ENCODE assay signal across 2 mouse cellular contexts in genomic region chr3:96230404-96230803, GRCm38 (mm10).
TF ChIP-seq lines count a peak whose summit lies in the region.

No protein-coding gene starts in this region.

TF ChIP-seq in CH12.LX, 34 proteins besides CTCF, POLR2A, EP300 and RAD21:
- TF ChIP-seq MEF2A (IDR thresholded peaks at IDR 0.05; ENCODE audit: borderline replicate concordance, low read depth, low read length) (no peak), USF2 (conservative IDR thresholded peaks at IDR 0.05; ENCODE audit: low read depth, low read length) (no peak), BHLHE40 (IDR thresholded peaks at IDR 0.05; ENCODE audit: low read depth, low read length) (no peak), POLR2AphosphoS2 (IDR thresholded peaks at IDR 0.05; ENCODE audit: low read depth, low read length) (0 out of 2 replicates have a peak, but pooled peaks have one; percentile 30), IRF4 (IDR thresholded peaks at IDR 0.05; ENCODE audit: low read depth, low read length) (no peak), JUND (conservative IDR thresholded peaks at IDR 0.05; ENCODE audit: low read depth, low read length) (no peak), CHD2 (IDR thresholded peaks at IDR 0.05; ENCODE audit: low read length) (no peak), ZMIZ1 (IDR thresholded peaks at IDR 0.05; ENCODE audit: low read depth, low read length) (no peak), ZKSCAN1 (IDR thresholded peaks at IDR 0.05; ENCODE audit: borderline replicate concordance, low read depth, low read length) (no peak), ETS1 (conservative IDR thresholded peaks at IDR 0.05; ENCODE audit: low read depth, low read length) (no peak), HCFC1 (IDR thresholded peaks at IDR 0.05; ENCODE audit: low read depth, low read length) (no peak), MYC (IDR thresholded peaks at IDR 0.05; ENCODE audit: low read depth, low read length) (no peak), SMC3 (IDR thresholded peaks at IDR 0.05; ENCODE audit: low read depth, low read length) (no peak), PAX5 (IDR thresholded peaks at IDR 0.05; ENCODE audit: low read length) (no peak), TBP (conservative IDR thresholded peaks at IDR 0.05; ENCODE audit: low read depth, low read length) (no peak), E2F4 (IDR thresholded peaks at IDR 0.05; ENCODE audit: insufficient replicate concordance, low read depth, low read length) (0 out of 2 replicates have a peak, but pooled peaks have one; percentile 19), MAFK (IDR thresholded peaks at IDR 0.05; ENCODE audit: insufficient replicate concordance, low read length) (no peak), ZC3H11A (IDR thresholded peaks at IDR 0.05; ENCODE audit: low read depth, low read length) (no peak), CHD1 (IDR thresholded peaks at IDR 0.05; ENCODE audit: low read depth, low read length) (no peak), KAT2A (IDR thresholded peaks at IDR 0.05; ENCODE audit: insufficient replicate concordance, low read length) (no peak), NRF1 (IDR thresholded peaks at IDR 0.05; ENCODE audit: low read depth, low read length) (no peak), ELF1 (IDR thresholded peaks at IDR 0.05; ENCODE audit: low read depth, low read length) (0 out of 2 replicates have a peak, but pooled peaks have one; percentile 29), GABPA (IDR thresholded peaks at IDR 0.05; ENCODE audit: insufficient replicate concordance, low read depth, low read length) (no peak), JUN (IDR thresholded peaks at IDR 0.05; ENCODE audit: insufficient read depth, low read depth, low read length) (no peak), RCOR1 (conservative IDR thresholded peaks at IDR 0.05; ENCODE audit: low read depth, low read length) (no peak), USF1 (IDR thresholded peaks at IDR 0.05; ENCODE audit: low read depth, low read length) (no peak), MAX (IDR thresholded peaks at IDR 0.05; ENCODE audit: low read length) (peak; percentile 22; the same call in 1 of the 2 replicates), SIN3A (IDR thresholded peaks at IDR 0.05; ENCODE audit: low read length) (no peak), MXI1 (IDR thresholded peaks at IDR 0.05; ENCODE audit: low read depth, low read length) (no peak), ZNF384 (IDR thresholded peaks at IDR 0.05; ENCODE audit: low read depth, low read length) (peak; percentile 32), UBTF (IDR thresholded peaks at IDR 0.05; ENCODE audit: low read depth, low read length) (0 out of 2 replicates have a peak, but pooled peaks have one; percentile 24), TCF12 (IDR thresholded peaks at IDR 0.05; ENCODE audit: low read depth, low read length) (no peak), MAZ (IDR thresholded peaks at IDR 0.05; ENCODE audit: low read depth, low read length) (0 out of 2 replicates have a peak, but pooled peaks have one; percentile 18), NELFE (IDR thresholded peaks at IDR 0.05; ENCODE audit: low read depth, low read length) (peak; percentile 5; the same call in 1 of the 2 replicates)

TF ChIP-seq in MEL, 35 proteins besides CTCF, POLR2A, EP300 and RAD21:
- TF ChIP-seq MXI1 (IDR thresholded peaks at IDR 0.05; ENCODE audit: low read depth, low read length) (no peak), NELFE (IDR thresholded peaks at IDR 0.05; ENCODE audit: low read depth, low read length) (no peak), TBP (IDR thresholded peaks at IDR 0.05; ENCODE audit: low read depth, low read length) (no peak), JUND (IDR thresholded peaks at IDR 0.05; ENCODE audit: low read depth, low read length) (no peak), CHD2 (IDR thresholded peaks at IDR 0.05; ENCODE audit: low read length) (no peak), TAL1 (IDR thresholded peaks at IDR 0.05; ENCODE audit: low read length) (no peak), ZKSCAN1 (IDR thresholded peaks at IDR 0.05; ENCODE audit: low read depth, low read length) (no peak), HCFC1 (IDR thresholded peaks at IDR 0.05; ENCODE audit: low read depth, low read length) (no peak), E2F4 (IDR thresholded peaks at IDR 0.05; ENCODE audit: borderline replicate concordance, low read depth, low read length) (no peak)
TF ChIP-seq in MEL: peak in this region for 0.
